Comparison of ENCODE assay signal across 17 mouse cellular contexts in the genomic region with DNA sequence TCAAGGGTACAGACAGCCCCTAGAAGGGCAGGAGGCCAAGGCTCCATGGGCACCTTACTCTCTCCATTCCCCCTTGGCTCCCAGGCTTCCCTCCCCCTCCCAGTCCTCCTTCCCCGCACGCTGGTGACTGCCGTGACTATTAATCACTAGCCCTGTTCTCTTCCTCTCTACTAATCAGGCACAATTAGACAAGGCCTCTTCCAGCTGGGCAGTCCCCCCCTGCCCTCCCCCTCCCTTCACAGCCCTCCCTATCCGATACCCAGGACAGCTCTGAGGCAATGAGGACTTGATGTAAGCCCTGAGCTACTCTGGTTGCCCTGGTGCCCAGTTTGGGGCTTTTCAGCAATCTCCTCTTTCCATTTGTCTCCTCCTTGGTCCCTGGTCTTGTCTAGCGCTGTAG. TPM values are rescaled to one million over a fixed set of nuclear protein-coding genes. Genes with fewer than 3 reads are reported as not detected.
A peak's percentile ranks its signal among the peaks of the same experiment; 100 is the strongest.
DNase-seq lines count a peak whose midpoint lies in the region; ATAC-seq and TF ChIP-seq lines count a peak whose summit lies in the region.
"Had no signal": no experiment of that assay in that cellular context is flagged by ENCODE, and none has a peak within 500 bp of the region (broad histone marks: within the 10 kb centered on the region; RNA-seq: fewer than 3 reads in every experiment).

No protein-coding gene starts in this region.

- no peak overlapping the region for H3K4me2 ChIP-seq in forebrain, embryonic 14.5 days (ENCODE audit: low read length)
- H3K4me2 ChIP-seq in hindbrain, embryonic 16.5 days (ENCODE audit: low read length) = no peak overlapping the region
- H3K4me2 ChIP-seq in midbrain, postnatal 0 days (ENCODE audit: low read depth, low read length, poor library complexity, severe bottlenecking) = peak overlapping the region; percentile 26
- no peak overlapping the region for H3K4me2 ChIP-seq in kidney, embryonic 14.5 days (replicated peaks; ENCODE audit: low read depth, low read length)
- H3K4me2 ChIP-seq: embryonic facial prominence, embryonic 15.5 days; heart, embryonic 15.5 days; limb, embryonic 13.5 days had no signal

- TF ChIP-seq CTCF in midbrain, postnatal 0 days (IDR thresholded peaks at IDR 0.05) = no peak

- no peak overlapping the region for H3K4me3 ChIP-seq in forebrain, embryonic 14.5 days (ENCODE audit: low read depth, low read length)
- H3K4me3 ChIP-seq in hindbrain, embryonic 16.5 days (ENCODE audit: low read length) = no peak overlapping the region
- no peak overlapping the region for H3K4me3 ChIP-seq in midbrain, postnatal 0 days (ENCODE audit: low read depth, low read length)
- no peak overlapping the region for H3K4me3 ChIP-seq in kidney, embryonic 14.5 days (ENCODE audit: low read length)
- H3K4me3 ChIP-seq: embryonic facial prominence, embryonic 15.5 days; heart, embryonic 15.5 days; limb, embryonic 13.5 days; myocyte had no signal

- 16% methylated on average over 5 of the region's 5 CpGs for WGBS in forebrain, embryonic 14.5 days
- 12% methylated on average over 5 of the region's 5 CpGs for WGBS in hindbrain, embryonic 16.5 days
- WGBS in midbrain, postnatal 0 days = 17% methylated on average over 5 of the region's 5 CpGs
- WGBS in kidney, embryonic 14.5 days = 14% methylated on average over 5 of the region's 5 CpGs

- no peaks in the 10 kb centered on the region for H3K9me3 ChIP-seq in forebrain, embryonic 14.5 days (replicated peaks; ENCODE audit: control insufficient read depth, low read length)
- no peaks in the 10 kb centered on the region for H3K9me3 ChIP-seq in hindbrain, embryonic 16.5 days (ENCODE audit: control insufficient read depth, low read length)
- H3K9me3 ChIP-seq in midbrain, postnatal 0 days (ENCODE audit: low read length) = no peaks in the 10 kb centered on the region
- no peaks in the 10 kb centered on the region for H3K9me3 ChIP-seq in kidney, embryonic 14.5 days (ENCODE audit: control insufficient read depth, low read length)
- H3K9me3 ChIP-seq: embryonic facial prominence, embryonic 15.5 days; heart, embryonic 15.5 days; limb, embryonic 13.5 days had no signal

- H3K4me1 ChIP-seq in forebrain, embryonic 14.5 days (ENCODE audit: control insufficient read depth, insufficient read depth, low read length) = peaks cover 18% of the 10 kb centered on the region
- H3K4me1 ChIP-seq in hindbrain, embryonic 16.5 days (ENCODE audit: control insufficient read depth, insufficient read depth, low read depth, low read length) = peaks cover 28% of the 10 kb centered on the region
- H3K4me1 ChIP-seq in midbrain, postnatal 0 days (ENCODE audit: insufficient read depth, low read length) = peaks cover 19% of the 10 kb centered on the region
- H3K4me1 ChIP-seq in kidney, embryonic 14.5 days (ENCODE audit: control insufficient read depth, insufficient read depth, low read length) = peaks cover 56% of the 10 kb centered on the region

- no peak overlapping the region for H3K27ac ChIP-seq in forebrain, embryonic 14.5 days (ENCODE audit: low read depth, low read length)
- H3K27ac ChIP-seq in hindbrain, embryonic 16.5 days (ENCODE audit: low read depth, low read length) = no peak overlapping the region
- H3K27ac ChIP-seq in midbrain, postnatal 0 days (ENCODE audit: low read depth, low read length) = no peak overlapping the region
- no peak overlapping the region for H3K27ac ChIP-seq in kidney, embryonic 14.5 days (ENCODE audit: low read depth, low read length)
- H3K27ac ChIP-seq: embryonic facial prominence, embryonic 15.5 days; heart, embryonic 15.5 days; limb, embryonic 13.5 days; macrophage had no signal

- peak; percentile 30 for DNase-seq in Muller cell, postnatal 12 days (ENCODE audit: inconsistent ontology term)
- DNase-seq in forebrain, embryonic 14.5 days (ENCODE audit: low spot score) = no peak
- DNase-seq in midbrain, postnatal 0 days (ENCODE audit: low spot score) = no peak
- DNase-seq in gastrocnemius, adult 8-10 months (ENCODE audit: low spot score in 2 of 2) = no peak
- no peak for DNase-seq in layer of hippocampus, adult 9-11 months
- no peak for DNase-seq in kidney, postnatal 36 days
- DNase-seq: adrenal gland, postnatal 10 days; kidney, postnatal 25 days; lung, adult 18-20 months; right cerebral cortex, postnatal 25 days had no signal

- H3K9ac ChIP-seq in forebrain, embryonic 14.5 days (ENCODE audit: low read length) = no peak overlapping the region
- H3K9ac ChIP-seq in hindbrain, embryonic 16.5 days (ENCODE audit: low read depth, low read length) = no peak overlapping the region
- H3K9ac ChIP-seq in midbrain, postnatal 0 days (replicated peaks; ENCODE audit: low read length, poor library complexity, severe bottlenecking) = no peak overlapping the region; the same call in 1 of the 2 replicates
- no peak overlapping the region for H3K9ac ChIP-seq in kidney, embryonic 14.5 days (ENCODE audit: low read depth, low read length)
- H3K9ac ChIP-seq: embryonic facial prominence, embryonic 15.5 days; heart, embryonic 15.5 days; limb, embryonic 13.5 days had no signal

- H3K36me3 ChIP-seq in forebrain, embryonic 14.5 days (ENCODE audit: control insufficient read depth, insufficient read depth, low read length) = no peaks in the 10 kb centered on the region
- H3K36me3 ChIP-seq in hindbrain, embryonic 16.5 days (ENCODE audit: control insufficient read depth, insufficient read depth, low read length) = no peaks in the 10 kb centered on the region
- no peaks in the 10 kb centered on the region for H3K36me3 ChIP-seq in midbrain, postnatal 0 days (ENCODE audit: insufficient read depth, low read length)
- no peaks in the 10 kb centered on the region for H3K36me3 ChIP-seq in kidney, embryonic 14.5 days (ENCODE audit: control insufficient read depth, insufficient read depth, low read length)
- H3K36me3 ChIP-seq: embryonic facial prominence, embryonic 15.5 days; heart, embryonic 15.5 days; limb, embryonic 13.5 days had no signal

- H3K27me3 ChIP-seq in forebrain, embryonic 14.5 days (replicated peaks; ENCODE audit: control insufficient read depth, insufficient read depth, low read length) = peaks cover 22% of the 10 kb centered on the region
- H3K27me3 ChIP-seq in hindbrain, embryonic 16.5 days (replicated peaks; ENCODE audit: control insufficient read depth, insufficient read depth, low read length) = peaks cover 8% of the 10 kb centered on the region
- peaks cover 3% of the 10 kb centered on the region; the same call in 1 of the 2 replicates for H3K27me3 ChIP-seq in midbrain, postnatal 0 days (ENCODE audit: insufficient read depth, low read length)
- peaks cover 9% of the 10 kb centered on the region; the same call in 1 of the 2 replicates for H3K27me3 ChIP-seq in kidney, embryonic 14.5 days (ENCODE audit: control insufficient read depth, insufficient read depth, low read length)

- peak; percentile 41 for ATAC-seq in forebrain, embryonic 14.5 days
- peak; percentile 58 for ATAC-seq in hindbrain, embryonic 16.5 days
- ATAC-seq in midbrain, postnatal 0 days (ENCODE audit: low FRiP score) = no peak
- ATAC-seq in kidney, embryonic 14.5 days (ENCODE audit: low FRiP score, low TSS enrichment) = no peak

RNA-seq across cellular contexts. Expression of gene Asic4, which starts 5.7 kb away (rescaled TPM):
- 0.76 and 0.84 TPM in 2 replicates for polyA plus RNA-seq in forebrain, embryonic 14.5 days (2014; fragmentation: Nextera tagmentation; extraction: Ambion mirVana)
- polyA plus RNA-seq in hindbrain, embryonic 16.5 days (2015; fragmentation: Nextera tagmentation; extraction: Ambion mirVana) = 20.3 and 21.6 TPM in 2 replicates
- total RNA-seq in midbrain, postnatal 0 days (2014; rRNA removed) = 180 and 188 TPM in 2 replicates
- 54.8 and 60.0 TPM in 2 replicates for polyA plus RNA-seq in midbrain, postnatal 0 days (2015; fragmentation: Nextera tagmentation; extraction: Ambion mirVana)
- 0.32 and 0.41 TPM in 2 replicates for polyA plus RNA-seq in kidney, embryonic 14.5 days (2014; fragmentation: Nextera tagmentation; extraction: Ambion mirVana)
- not detected for total RNA-seq in gastrocnemius, adult 8-10 months (2022)
- polyA plus RNA-seq: macrophage had no signal

RNA-seq across cellular contexts. Expression of gene Gmppa, which starts 20.2 kb away (rescaled TPM):
- polyA plus RNA-seq in forebrain, embryonic 14.5 days (2014; fragmentation: Nextera tagmentation; extraction: Ambion mirVana) = 72.4 and 76.0 TPM in 2 replicates
- polyA plus RNA-seq in hindbrain, embryonic 16.5 days (2015; fragmentation: Nextera tagmentation; extraction: Ambion mirVana) = 77.8 and 78.4 TPM in 2 replicates
- 77.1 and 94.9 TPM in 2 replicates for total RNA-seq in midbrain, postnatal 0 days (2014; rRNA removed)
- polyA plus RNA-seq in midbrain, postnatal 0 days (2015; fragmentation: Nextera tagmentation; extraction: Ambion mirVana) = 67.4 and 76.1 TPM in 2 replicates
- polyA plus RNA-seq in kidney, embryonic 14.5 days (2014; fragmentation: Nextera tagmentation; extraction: Ambion mirVana) = 65.2 and 67.6 TPM in 2 replicates
- 10 to 100 TPM; 41.1 to 50.3 (median 42.8) TPM for total RNA-seq in gastrocnemius, adult 8-10 months (2022)

RNA-seq across cellular contexts. Expression of gene Chpf, which starts 23.2 kb away (rescaled TPM):
- polyA plus RNA-seq in forebrain, embryonic 14.5 days (2014; fragmentation: Nextera tagmentation; extraction: Ambion mirVana) = 21.6 and 24.2 TPM in 2 replicates
- 42.1 and 46.4 TPM in 2 replicates for polyA plus RNA-seq in hindbrain, embryonic 16.5 days (2015; fragmentation: Nextera tagmentation; extraction: Ambion mirVana)
- 125 and 132 TPM in 2 replicates for total RNA-seq in midbrain, postnatal 0 days (2014; rRNA removed)
- 60.0 and 60.8 TPM in 2 replicates for polyA plus RNA-seq in midbrain, postnatal 0 days (2015; fragmentation: Nextera tagmentation; extraction: Ambion mirVana)
- polyA plus RNA-seq in kidney, embryonic 14.5 days (2014; fragmentation: Nextera tagmentation; extraction: Ambion mirVana) = 37.1 and 41.4 TPM in 2 replicates
- total RNA-seq in gastrocnemius, adult 8-10 months (2022) = 1 to 10 TPM; 2.0 to 3.5 (median 2.5) TPM

RNA-seq across cellular contexts. Expression of gene Tmem198, which starts 23.4 kb away (rescaled TPM):
- 41.3 and 50.4 TPM in 2 replicates for polyA plus RNA-seq in forebrain, embryonic 14.5 days (2014; fragmentation: Nextera tagmentation; extraction: Ambion mirVana)
- polyA plus RNA-seq in hindbrain, embryonic 16.5 days (2015; fragmentation: Nextera tagmentation; extraction: Ambion mirVana) = 50.5 and 52.5 TPM in 2 replicates
- total RNA-seq in midbrain, postnatal 0 days (2014; rRNA removed) = 52.4 and 57.8 TPM in 2 replicates
- polyA plus RNA-seq in midbrain, postnatal 0 days (2015; fragmentation: Nextera tagmentation; extraction: Ambion mirVana) = 49.4 and 50.4 TPM in 2 replicates
- polyA plus RNA-seq in kidney, embryonic 14.5 days (2014; fragmentation: Nextera tagmentation; extraction: Ambion mirVana) = 0.62 and 1.1 TPM in 2 replicates
- not detected for total RNA-seq in gastrocnemius, adult 8-10 months (2022)
- polyA plus RNA-seq: macrophage had no signal

RNA-seq across cellular contexts. Expression of gene Obsl1, which starts 50.3 kb away (rescaled TPM):
- polyA plus RNA-seq in forebrain, embryonic 14.5 days (2014; fragmentation: Nextera tagmentation; extraction: Ambion mirVana) = 17.0 and 17.7 TPM in 2 replicates
- 25.4 and 26.1 TPM in 2 replicates for polyA plus RNA-seq in hindbrain, embryonic 16.5 days (2015; fragmentation: Nextera tagmentation; extraction: Ambion mirVana)
- total RNA-seq in midbrain, postnatal 0 days (2014; rRNA removed) = 40.7 and 45.9 TPM in 2 replicates
- 24.2 TPM in 2 replicates for polyA plus RNA-seq in midbrain, postnatal 0 days (2015; fragmentation: Nextera tagmentation; extraction: Ambion mirVana)
- 79.8 and 83.2 TPM in 2 replicates for polyA plus RNA-seq in kidney, embryonic 14.5 days (2014; fragmentation: Nextera tagmentation; extraction: Ambion mirVana)
- 10 to 100 TPM; 22.2 to 38.4 (median 28.3) TPM for total RNA-seq in gastrocnemius, adult 8-10 months (2022)
- polyA plus RNA-seq: macrophage had no signal

Comparison
In these comparisons a context has a peak if more than half of its experiments do, and no peak if none do; other contexts are left out.
1. ATAC-seq: peak in forebrain, embryonic 14.5 days (single experiment) and hindbrain, embryonic 16.5 days (single experiment); none in midbrain, postnatal 0 days (single experiment) and kidney, embryonic 14.5 days (single experiment).
2. RNA of gene Asic4, which starts 5.7 kb away (polyA plus RNA-seq): 54.8 to 60.0 TPM in midbrain, postnatal 0 days and 20.3 to 21.6 TPM in hindbrain, embryonic 16.5 days; 0.76 to 0.84 TPM in forebrain, embryonic 14.5 days and 0.32 to 0.41 TPM in kidney, embryonic 14.5 days; every median in the first group is over 10 times any median in the second.